Mouse (Mus musculus) brain, embryonic 18.5 days (tissue): ENCODE results near the gene Olfr362.
"Not testable (repeated sequence)": the region's sequence is repeated elsewhere in the genome, so short reads cannot be mapped to it uniquely, and the experiment has no call there.

ENCODE experiments used
- DNase-seq: peaks from one replicate; pipeline ENCODE4 v3.0.0-alpha.2; 2012; ENCODE audit warnings: low read depth, low spot score

Olfr362 gene

DNA sequence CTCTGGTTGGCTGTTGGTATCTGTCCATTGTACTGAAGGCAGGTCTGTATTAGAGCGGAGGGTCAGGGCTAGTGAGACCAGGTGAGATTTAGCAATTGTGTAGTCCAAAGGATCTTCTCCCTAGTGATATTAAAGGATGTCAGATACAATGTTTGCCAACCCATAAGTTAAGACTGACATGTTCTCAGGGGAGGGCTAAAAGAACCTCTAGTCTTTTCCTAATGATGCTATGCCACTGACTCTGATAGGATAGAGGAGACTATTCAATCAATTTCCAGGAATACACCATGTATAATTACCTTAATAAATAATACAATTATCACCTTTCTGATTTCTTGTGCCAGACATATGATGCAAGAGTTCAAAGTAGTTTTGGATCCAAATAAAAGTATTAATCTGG, at the start of gene Olfr362:
Gene Olfr362 (minus strand): TSS at position 101 of the 400 bp plus-strand sequence.
- DNase-seq, result no peak

DNA sequence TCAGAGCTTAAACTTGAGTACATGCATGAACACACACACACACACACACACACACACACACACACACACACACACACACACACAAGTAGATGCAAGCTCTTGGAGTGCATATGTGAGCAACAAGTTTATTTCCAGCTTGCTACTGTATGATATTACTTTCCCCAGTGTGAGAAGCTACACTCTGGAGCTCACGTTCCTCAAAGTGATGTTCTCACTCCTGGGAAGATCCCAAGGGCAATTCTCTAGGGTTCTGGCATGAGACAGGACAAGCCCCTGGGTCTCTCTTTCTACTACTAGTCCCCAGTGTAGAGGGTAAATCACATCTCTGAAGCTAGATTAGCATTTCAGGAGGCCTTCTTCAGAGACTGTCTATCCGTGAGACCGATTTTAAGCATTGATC, 21.3 kb upstream of the Olfr362 start, which contains the start of gene Olfr364-ps1:
Gene Olfr364-ps1 (plus strand): TSS at position 301 of the 400 bp plus-strand sequence.
- no peak for DNase-seq

DNA sequence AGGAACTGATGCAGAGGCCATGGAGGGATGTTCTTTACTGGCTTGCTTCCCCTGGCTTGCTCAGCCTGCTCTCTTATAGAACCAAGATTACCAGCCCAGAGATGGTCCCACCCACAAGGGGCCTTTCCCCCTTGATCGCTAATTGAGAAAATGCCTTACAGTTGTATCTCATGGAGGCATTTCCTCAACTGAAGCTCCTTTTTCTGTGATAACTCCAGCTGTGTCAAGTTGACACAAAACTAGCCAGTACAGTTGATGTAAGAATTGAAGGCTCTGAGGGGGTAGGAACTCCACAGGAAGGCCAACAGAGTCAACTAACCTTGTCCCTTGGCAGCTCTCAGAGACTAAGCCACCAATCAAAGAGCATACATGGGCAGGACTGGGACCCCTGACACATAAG, 28.5 kb downstream of the Olfr362 start, which contains the start of gene Olfr361:
Gene Olfr361 (minus strand): TSS at position 101 of the 400 bp plus-strand sequence.
- not testable (repeated sequence) for DNase-seq

DNA sequence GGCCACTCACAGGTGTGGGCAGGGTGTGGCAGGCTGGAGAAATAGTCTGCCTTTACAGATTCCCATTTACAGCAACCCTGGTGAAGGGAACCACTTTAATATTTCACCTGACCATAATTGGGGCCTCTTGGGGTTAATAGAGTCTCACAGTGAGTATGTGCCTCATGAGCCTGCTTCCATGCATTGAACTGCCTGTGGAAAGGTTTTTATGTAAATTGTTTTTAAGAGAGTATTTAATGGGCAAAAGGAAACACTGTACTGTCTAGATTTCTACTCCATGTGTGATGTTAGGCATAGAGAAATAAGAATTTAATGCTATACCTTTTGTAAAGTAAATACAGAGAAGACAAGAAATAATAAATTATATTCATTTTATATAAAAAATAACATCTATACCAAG, 52.3 kb downstream of the Olfr362 start, which contains the start of gene Olfr360:
Gene Olfr360 (plus strand): TSS at position 301 of the 400 bp plus-strand sequence.
- DNase-seq, result no peak
